Comparison of ENCODE assay signal across 8 mouse cellular contexts in the genomic region with DNA sequence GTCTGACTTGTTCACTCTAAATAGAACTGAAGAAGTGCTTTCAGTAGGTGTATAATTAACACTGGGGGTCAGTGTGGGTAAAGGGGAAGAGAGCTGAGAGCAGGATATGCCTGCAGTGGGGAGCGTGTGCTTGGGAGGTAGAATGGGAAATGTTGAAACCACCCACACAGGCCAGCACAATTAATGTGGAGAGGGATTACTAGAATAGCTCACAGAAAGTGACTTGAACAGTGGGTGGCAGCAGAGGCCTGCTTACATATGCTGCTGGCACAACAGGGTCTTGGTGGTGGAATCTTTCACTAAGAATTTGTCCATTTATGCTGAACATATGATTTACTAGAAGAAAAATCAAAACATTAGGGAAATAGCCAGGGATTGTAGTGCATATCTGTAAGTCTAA. TPM values are rescaled to one million over a fixed set of nuclear protein-coding genes. Genes with fewer than 3 reads are reported as not detected.
DNase-seq lines count a peak whose midpoint lies in the region; ATAC-seq and TF ChIP-seq lines count a peak whose summit lies in the region.

No protein-coding gene starts in this region.

- H3K27me3 ChIP-seq in hindbrain, embryonic 10.5 days (ENCODE audit: insufficient read depth, poor library complexity, severe bottlenecking) = no peaks in the 10 kb centered on the region
- no peaks in the 10 kb centered on the region for H3K27me3 ChIP-seq in small intestine, adult 2 months (ENCODE audit: control insufficient read depth, insufficient read depth, low read length)

- peak overlapping the region; percentile 93 for H3K4me3 ChIP-seq in hindbrain, embryonic 10.5 days
- H3K4me3 ChIP-seq in small intestine, adult 2 months (ENCODE audit: low read depth, low read length) = no peak overlapping the region

- no peak for TF ChIP-seq POLR2A in small intestine, adult 2 months (IDR thresholded peaks at IDR 0.05; ENCODE audit: low read depth, low read length)

- peaks cover 59% of the 10 kb centered on the region for H3K4me1 ChIP-seq in hindbrain, embryonic 10.5 days (replicated peaks)
- peaks cover 11% of the 10 kb centered on the region for H3K4me1 ChIP-seq in small intestine, adult 2 months (ENCODE audit: control insufficient read depth, insufficient read depth, insufficient read length, low read length)

- peaks cover 59% of the 10 kb centered on the region for H3K36me3 ChIP-seq in hindbrain, embryonic 10.5 days
- peaks cover 19% of the 10 kb centered on the region for H3K36me3 ChIP-seq in small intestine, adult 2 months (ENCODE audit: control insufficient read depth, insufficient read depth, low read length)

- TF ChIP-seq CTCF in small intestine, adult 2 months (IDR thresholded peaks at IDR 0.05; ENCODE audit: extremely low read depth, insufficient read length, insufficient replicate concordance, low read depth, low read length) = peak; percentile 33; the same call in 1 of the 2 replicates

- 24% methylated on average over 1 of the region's 1 CpGs for WGBS in hindbrain, embryonic 10.5 days
- WGBS in small intestine, adult 2 months = 27% methylated on average over 1 of the region's 1 CpGs

- no peak overlapping the region for H3K27ac ChIP-seq in hindbrain, embryonic 10.5 days
- no peak overlapping the region for H3K27ac ChIP-seq in small intestine, adult 2 months (ENCODE audit: insufficient read depth, low read depth, low read length)

- ATAC-seq in erythroid progenitor cell, adult 5-6 weeks (replicated peaks; ENCODE audit: low FRiP score, poor library complexity, severe bottlenecking) = 0 out of 2 replicates have a peak, but pooled peaks have one; percentile 22

- no peaks in the 10 kb centered on the region for H3K9me3 ChIP-seq in hindbrain, embryonic 10.5 days

- peak; percentile 33 to 74 for DNase-seq in adrenal gland, adult (ENCODE audit: inconsistent age in 2 of 2, low spot score in 1 of 2)
- no peak for DNase-seq in adrenal gland, adult 18-20 months (ENCODE audit: low spot score in 2 of 2)
- peak; percentile 38 for DNase-seq in adrenal gland, postnatal 25 days
- DNase-seq in hindbrain, embryonic 10.5 days (ENCODE audit: low spot score) = peak; percentile 27
- DNase-seq in layer of hippocampus, postnatal 14 days (ENCODE audit: low spot score in 2 of 2) = peak; percentile 33 to 71
- DNase-seq in lung, postnatal 25 days (ENCODE audit: low spot score) = peak; percentile 53

RNA-seq across cellular contexts. Expression of gene Fut11, which starts 2.2 kb away (rescaled TPM):
- total RNA-seq in adrenal gland, adult 18-20 months (2021) = 10 to 100 TPM; 12.2 to 16.8 TPM
- 18.0 and 22.5 TPM in 2 replicates for total RNA-seq in adrenal gland, postnatal 25 days (2021)
- total RNA-seq in erythroid progenitor cell, adult 5-6 weeks (2015; ENCODE audit: low replicate concordance) = 5.9 and 10.1 TPM in 2 replicates
- total RNA-seq in erythroid progenitor cell, adult 5-6 weeks (2017; ENCODE audit: low replicate concordance) = 6.0 and 10.7 TPM in 2 replicates
- polyA plus RNA-seq in hindbrain, embryonic 10.5 days (2016; fragmentation: Nextera tagmentation; extraction: Ambion mirVana) = 20.1 and 20.7 TPM in 2 replicates
- 10 to 100 TPM; 18.2 to 18.5 TPM for total RNA-seq in layer of hippocampus, postnatal 14 days (2021)
- polyA plus RNA-seq in small intestine, adult 2 months (2012; rRNA removed) = 6.4 and 13.7 TPM in 2 replicates

RNA-seq across cellular contexts. Expression of gene Chchd1, which starts 5.8 kb away (rescaled TPM):
- 10 to 100 TPM; 80.8 to 90.3 TPM for total RNA-seq in adrenal gland, adult 18-20 months (2021)
- total RNA-seq in adrenal gland, postnatal 25 days (2021) = 70.4 and 90.7 TPM in 2 replicates
- 61.6 and 64.1 TPM in 2 replicates for total RNA-seq in erythroid progenitor cell, adult 5-6 weeks (2015; ENCODE audit: low replicate concordance)
- 14.1 and 65.5 TPM in 2 replicates for total RNA-seq in erythroid progenitor cell, adult 5-6 weeks (2017; ENCODE audit: low replicate concordance)
- polyA plus RNA-seq in hindbrain, embryonic 10.5 days (2016; fragmentation: Nextera tagmentation; extraction: Ambion mirVana) = 250 and 263 TPM in 2 replicates
- total RNA-seq in layer of hippocampus, postnatal 14 days (2021) = 10 to 100 TPM; 48.4 to 51.8 TPM
- polyA plus RNA-seq in small intestine, adult 2 months (2012; rRNA removed) = 9.3 and 13.9 TPM in 2 replicates

RNA-seq across cellular contexts. Expression of gene Zswim8, which starts 10.4 kb away (rescaled TPM):
- 100 to 1,000 TPM; 129 to 136 TPM for total RNA-seq in adrenal gland, adult 18-20 months (2021)
- total RNA-seq in adrenal gland, postnatal 25 days (2021) = 116 and 146 TPM in 2 replicates
- total RNA-seq in erythroid progenitor cell, adult 5-6 weeks (2015; ENCODE audit: low replicate concordance) = 59.5 and 62.5 TPM in 2 replicates
- 29.8 and 30.5 TPM in 2 replicates for total RNA-seq in erythroid progenitor cell, adult 5-6 weeks (2017; ENCODE audit: low replicate concordance)
- polyA plus RNA-seq in hindbrain, embryonic 10.5 days (2016; fragmentation: Nextera tagmentation; extraction: Ambion mirVana) = 32.5 and 40.3 TPM in 2 replicates
- 100 to 1,000 TPM; 142 to 161 TPM for total RNA-seq in layer of hippocampus, postnatal 14 days (2021)
- 79.0 and 182 TPM in 2 replicates for polyA plus RNA-seq in small intestine, adult 2 months (2012; rRNA removed)

RNA-seq across cellular contexts. Expression of gene Sec24c, which starts 22.9 kb away (rescaled TPM):
- total RNA-seq in adrenal gland, adult 18-20 months (2021) = 100 to 1,000 TPM; 120 to 132 TPM
- 119 and 125 TPM in 2 replicates for total RNA-seq in adrenal gland, postnatal 25 days (2021)
- total RNA-seq in erythroid progenitor cell, adult 5-6 weeks (2015; ENCODE audit: low replicate concordance) = 53.3 and 56.2 TPM in 2 replicates
- 34.0 and 80.6 TPM in 2 replicates for total RNA-seq in erythroid progenitor cell, adult 5-6 weeks (2017; ENCODE audit: low replicate concordance)
- 111 and 112 TPM in 2 replicates for polyA plus RNA-seq in hindbrain, embryonic 10.5 days (2016; fragmentation: Nextera tagmentation; extraction: Ambion mirVana)
- 100 to 1,000 TPM; 106 to 110 TPM for total RNA-seq in layer of hippocampus, postnatal 14 days (2021)
- 161 and 233 TPM in 2 replicates for polyA plus RNA-seq in small intestine, adult 2 months (2012; rRNA removed)

RNA-seq across cellular contexts. Expression of gene Synpo2l, which starts 28.8 kb away (rescaled TPM):
- under 1 TPM; 0.20 to 0.67 TPM for total RNA-seq in adrenal gland, adult 18-20 months (2021)
- 0.18 TPM in 1 of 2 replicates, not detected in the other for total RNA-seq in adrenal gland, postnatal 25 days (2021)
- not detected in 2 replicates for total RNA-seq in erythroid progenitor cell, adult 5-6 weeks (2015; ENCODE audit: low replicate concordance)
- not detected in 2 replicates for total RNA-seq in erythroid progenitor cell, adult 5-6 weeks (2017; ENCODE audit: low replicate concordance)
- polyA plus RNA-seq in hindbrain, embryonic 10.5 days (2016; fragmentation: Nextera tagmentation; extraction: Ambion mirVana) = 0.21 and 0.46 TPM in 2 replicates
- total RNA-seq in layer of hippocampus, postnatal 14 days (2021) = under 1 TPM; 0.35 to 0.57 TPM
- 0.06 TPM in 1 of 2 replicates, not detected in the other for polyA plus RNA-seq in small intestine, adult 2 months (2012; rRNA removed)

Comparison
In these comparisons a context has a peak if more than half of its experiments do, and no peak if none do; other contexts are left out.
1. DNase-seq: peak in adrenal gland, adult (2 of 2), adrenal gland, postnatal 25 days (single experiment), hindbrain, embryonic 10.5 days (single experiment), layer of hippocampus, postnatal 14 days (2 of 2) and lung, postnatal 25 days (single experiment); none in adrenal gland, adult 18-20 months (0 of 2).